In the genomic region with DNA sequence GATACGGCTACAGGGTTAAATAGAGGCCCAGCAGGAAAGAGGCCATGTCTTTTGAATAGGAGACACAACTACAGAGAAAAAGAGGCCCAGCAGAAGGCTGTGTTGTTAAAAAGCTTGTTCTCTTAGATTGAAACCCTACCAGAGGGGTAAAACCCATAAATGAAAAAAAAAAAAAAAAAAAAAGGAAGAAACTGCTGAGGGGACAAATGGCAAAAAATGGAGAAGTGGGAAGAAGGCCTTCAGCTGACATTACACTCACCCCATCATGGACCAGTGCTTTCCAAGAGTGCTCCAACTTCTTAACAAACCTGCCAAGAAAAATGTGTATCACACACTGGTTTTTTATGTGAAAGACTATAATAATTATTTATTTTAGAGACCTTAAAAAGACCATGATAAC, we compare ENCODE assay signal across 30 mouse cellular contexts. TPM values are rescaled to one million over a fixed set of nuclear protein-coding genes. Genes with fewer than 3 reads are reported as not detected.
"Had no signal": no experiment of that assay in that cellular context is flagged by ENCODE, and none has a peak within 500 bp of the region (broad histone marks: within the 10 kb centered on the region; RNA-seq: fewer than 3 reads in every experiment).

No protein-coding gene starts in this region.

- H3K27ac ChIP-seq: heart, adult 2 months; heart, embryonic 10.5 days; heart, embryonic 15.5 days; hindbrain, embryonic 12.5 days; hindbrain, embryonic 14.5 days; intestine, embryonic 15.5 days; limb, embryonic 13.5 days; limb, embryonic 15.5 days; liver, embryonic 12.5 days; liver, embryonic 14.5 days had no signal

- ATAC-seq: hindbrain, embryonic 16.5 days; inflammation-experienced regulatory T-cells, adult 6 months; intestine, embryonic 15.5 days; intestine, postnatal 0 days; liver, embryonic 12.5 days had no signal

- H3K4me1 ChIP-seq: heart, embryonic 10.5 days; hindbrain, embryonic 12.5 days; intestine, embryonic 15.5 days; limb, embryonic 13.5 days; limb, embryonic 15.5 days; liver, embryonic 12.5 days had no signal

- H3K9ac ChIP-seq: heart, embryonic 13.5 days; heart, embryonic 15.5 days; hindbrain, embryonic 12.5 days; hindbrain, embryonic 14.5 days; intestine, embryonic 15.5 days; limb, embryonic 13.5 days; limb, embryonic 15.5 days; liver, embryonic 12.5 days; liver, embryonic 14.5 days had no signal

- H3K27me3 ChIP-seq: heart, embryonic 13.5 days; heart, embryonic 15.5 days; hindbrain, embryonic 12.5 days; intestine, embryonic 15.5 days; limb, embryonic 13.5 days; limb, embryonic 15.5 days; liver, embryonic 12.5 days had no signal

- H3K4me2 ChIP-seq: heart, embryonic 13.5 days; heart, embryonic 15.5 days; hindbrain, embryonic 12.5 days; hindbrain, embryonic 14.5 days; intestine, embryonic 15.5 days; limb, embryonic 13.5 days; limb, embryonic 15.5 days; liver, embryonic 12.5 days had no signal

- H3K9me3 ChIP-seq: heart, embryonic 10.5 days; heart, embryonic 13.5 days; heart, embryonic 15.5 days; hindbrain, embryonic 12.5 days; intestine, embryonic 15.5 days; limb, embryonic 13.5 days; limb, embryonic 15.5 days; liver, embryonic 12.5 days had no signal

- H3K4me3 ChIP-seq: gastrocnemius, adult 2 months; heart, adult 2 months; heart, embryonic 10.5 days; heart, embryonic 13.5 days; heart, embryonic 15.5 days; hindbrain, embryonic 12.5 days; intestine, embryonic 15.5 days; limb, embryonic 13.5 days; limb, embryonic 15.5 days; liver, embryonic 12.5 days had no signal

- DNase-seq: gastrocnemius, adult 2 months; gastrocnemius, postnatal 10 days; gastrocnemius, postnatal 25 days; heart, adult 2 months; heart, postnatal 14 days; heart, postnatal 36 days; kidney, adult 18-20 months; kidney, adult 8-10 months; kidney, postnatal 10 days; kidney, postnatal 25 days; kidney, postnatal 4 days; layer of hippocampus, adult 9-11 months; layer of hippocampus, postnatal 36 days; left cerebral cortex, postnatal 4 days had no signal

RNA-seq across cellular contexts. Expression of a gene that starts 58.7 kb away (rescaled TPM):
- total RNA-seq: hematopoietic stem cell, adult 5-6 weeks; left cerebral cortex, postnatal 25 days had no signal
- polyA plus RNA-seq: liver, adult 2 months had no signal
